Mouse (Mus musculus): ENCODE results near the gene Timm8a2.

Timm8a2 gene

GRCm38 (mm10) chr14:122079921-122080320 is 45.4 kb downstream of the Timm8a2 start:
- Histone ChIP-seq H3K36me3 (ENCODE audit: control insufficient read depth, insufficient read depth, low read length, poor library complexity, severe bottlenecking) (no peaks in the 10 kb centered on the region), H3K27me3 (ENCODE audit: control insufficient read depth, insufficient read depth, low read length, poor library complexity, severe bottlenecking) (no peaks in the 10 kb centered on the region)
- DNase-seq (ENCODE audit: low read depth, low spot score) = no peak

GRCm38 (mm10) chr14:122081308-122081707 is 46.8 kb downstream of the Timm8a2 start:
- DNase-seq (ENCODE audit: low read depth, low spot score) = no peak
- Histone ChIP-seq H3K36me3 (ENCODE audit: control insufficient read depth, insufficient read depth, low read length, poor library complexity, severe bottlenecking) (no peaks in the 10 kb centered on the region), H3K27me3 (ENCODE audit: control insufficient read depth, insufficient read depth, low read length, poor library complexity, severe bottlenecking) (no peaks in the 10 kb centered on the region)

- no peaks in the 10 kb centered on the region for H3K27me3 ChIP-seq (ENCODE audit: control insufficient read depth, insufficient read depth, low read length, poor library complexity, severe bottlenecking)
- no peak for DNase-seq (ENCODE audit: low read depth, low spot score)
- no peaks in the 10 kb centered on the region for H3K36me3 ChIP-seq (ENCODE audit: control insufficient read depth, insufficient read depth, low read length, poor library complexity, severe bottlenecking)
Observed at GRCm38 (mm10) chr14:122083499-122083898, 49.0 kb downstream of the Timm8a2 start.

GRCm38 (mm10) chr14:122087956-122088355 is 53.5 kb downstream of the Timm8a2 start:
- no peaks in the 10 kb centered on the region for H3K36me3 ChIP-seq (ENCODE audit: control insufficient read depth, insufficient read depth, low read length, poor library complexity, severe bottlenecking)
- no peak for DNase-seq (ENCODE audit: low read depth, low spot score)
- H3K27me3 ChIP-seq (ENCODE audit: control insufficient read depth, insufficient read depth, low read length, poor library complexity, severe bottlenecking) = no peaks in the 10 kb centered on the region

Measured in splenic B cell, adult 2 months (primary cell).